Mouse (Mus musculus): Measurements from ENCODE around the gene Olfml2a.

The Olfml2a gene

GRCm38 (mm10) chr2:38931851-38932667 lies at the start of gene Olfml2a:
Olfml2a (plus strand) TSS chr2:38931978.
- DNase-seq (ENCODE audit: extremely low read depth, low read depth) = peak; percentile 57

- DNase-seq (ENCODE audit: extremely low read depth, low read depth) = peak; percentile 22
Observed at GRCm38 (mm10) chr2:38902866-38903265, 28.9 kb upstream of the Olfml2a start.

DNA sequence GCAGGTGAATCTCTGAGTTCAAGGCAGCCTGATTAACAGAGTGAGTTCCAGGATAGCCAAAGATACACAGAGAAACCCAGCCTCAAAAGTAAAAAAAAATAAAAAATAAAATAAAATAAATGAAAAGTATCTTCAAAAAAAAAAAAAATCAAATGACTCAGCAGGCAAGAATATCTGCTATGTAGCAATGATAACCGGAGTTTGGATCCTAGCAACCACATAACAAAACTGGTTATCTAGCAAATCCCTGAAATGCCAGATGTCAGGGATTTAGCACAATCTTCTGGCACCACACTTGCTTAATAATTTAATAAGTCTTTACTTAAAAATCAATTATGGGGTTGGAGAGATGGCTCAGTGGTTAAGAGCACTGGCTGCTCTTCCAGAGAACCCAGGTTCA lies 27.5 kb upstream of the Olfml2a start:
- DNase-seq (ENCODE audit: extremely low read depth, low read depth) = no peak

GRCm38 (mm10) chr2:38906097-38906496 lies 25.7 kb upstream of the Olfml2a start:
- no peak for DNase-seq (ENCODE audit: extremely low read depth, low read depth)

DNA sequence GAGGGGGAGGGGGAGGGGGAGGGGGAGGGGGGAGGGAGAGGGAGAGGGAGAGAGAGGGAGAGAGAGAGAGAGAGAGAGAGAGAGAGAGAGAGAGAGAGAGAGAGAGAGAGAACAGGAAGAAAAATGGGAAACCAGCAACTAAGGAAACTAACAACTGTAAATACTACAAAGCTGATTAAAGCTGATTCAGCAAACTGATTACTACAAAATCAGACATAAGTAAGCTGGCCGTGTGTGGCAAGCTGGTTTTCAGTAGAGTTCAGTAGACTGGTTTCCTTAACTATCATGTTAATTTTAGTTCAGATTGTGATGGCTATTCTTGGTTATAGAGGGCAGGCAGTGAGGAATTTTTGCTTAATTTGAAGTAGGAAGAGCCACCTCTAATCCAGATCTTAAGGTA lies 23.2 kb upstream of the Olfml2a start:
- no peak for DNase-seq (ENCODE audit: extremely low read depth, low read depth)

GRCm38 (mm10) chr2:38914517-38914916 lies 17.3 kb upstream of the Olfml2a start:
- no peak for DNase-seq (ENCODE audit: extremely low read depth, low read depth)

DNA sequence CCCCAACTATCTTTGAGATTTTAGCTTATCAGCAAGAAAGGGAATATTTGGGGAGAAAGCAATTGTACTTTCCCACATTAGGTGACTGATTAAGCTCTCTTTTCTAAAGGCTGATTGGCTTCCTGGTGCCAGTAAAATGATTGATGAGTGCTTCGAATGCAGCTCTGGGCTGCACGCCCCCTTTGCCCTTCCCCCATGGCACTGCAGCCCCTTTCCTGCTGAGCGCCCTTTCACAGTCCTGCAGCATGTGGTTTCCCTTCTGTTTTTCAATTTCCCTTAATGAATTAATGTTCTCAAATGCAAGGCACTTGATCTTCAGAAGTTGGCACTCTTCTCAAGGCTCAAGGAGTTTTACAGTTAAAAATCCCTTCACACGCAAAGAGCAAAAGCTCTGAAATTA lies 16.8 kb upstream of the Olfml2a start:
- no peak for DNase-seq (ENCODE audit: extremely low read depth, low read depth)

DNA sequence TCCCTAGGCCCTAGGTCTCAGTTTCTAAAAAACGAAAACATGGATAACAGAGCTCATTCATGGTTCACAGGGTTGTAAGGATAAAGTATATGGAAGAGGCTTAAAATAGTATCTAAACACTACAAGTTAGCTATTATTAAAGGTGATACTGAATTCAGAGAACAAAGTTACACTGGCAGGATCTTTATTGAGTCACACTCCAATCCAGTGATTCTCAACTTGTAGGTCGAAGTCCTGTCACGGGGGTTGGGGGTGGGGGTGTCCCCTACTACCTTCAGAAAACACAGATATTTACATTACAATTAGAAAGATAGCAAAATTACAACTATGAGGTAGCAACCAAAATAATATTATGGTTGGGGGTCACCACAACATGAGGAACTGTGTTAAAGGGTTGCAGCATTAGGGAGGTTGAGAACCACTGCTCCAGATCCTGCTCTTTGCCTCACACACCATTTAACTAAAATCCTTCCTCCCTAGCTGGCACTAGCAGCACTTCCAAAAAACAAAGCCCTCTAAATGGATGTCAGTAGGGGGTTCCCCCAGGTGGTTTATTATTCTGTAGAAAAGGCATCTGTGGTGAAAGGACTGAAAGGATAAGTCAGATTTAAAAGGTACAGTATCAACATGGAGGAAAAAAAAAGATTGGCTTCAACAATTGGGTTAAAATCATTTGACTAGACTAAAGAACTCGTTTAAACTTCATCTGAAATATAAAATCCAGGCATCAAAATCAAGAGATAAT lies 14.7 kb upstream of the Olfml2a start:
- DNase-seq (ENCODE audit: extremely low read depth, low read depth) = no peak

DNA sequence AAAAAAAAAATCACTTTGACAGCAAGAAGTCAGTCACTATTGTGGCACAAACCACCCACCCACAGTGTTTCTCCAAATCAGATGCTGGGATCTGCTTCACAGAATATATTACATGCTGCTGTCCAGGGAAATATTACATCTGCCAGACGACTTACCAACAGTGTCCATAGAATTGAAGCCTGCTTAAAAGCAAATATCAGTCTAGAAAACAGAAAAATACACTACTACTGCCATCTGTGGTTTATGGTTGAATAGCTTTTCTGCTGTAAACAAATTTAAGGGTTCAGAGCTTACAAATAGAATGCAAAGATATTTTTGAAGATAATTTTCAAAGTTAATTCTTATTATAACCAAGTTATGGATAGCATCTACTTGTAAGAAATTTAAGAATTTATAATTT lies 10.4 kb upstream of the Olfml2a start:
- DNase-seq (ENCODE audit: extremely low read depth, low read depth) = no peak

GRCm38 (mm10) chr2:38923471-38923870 lies 8.3 kb upstream of the Olfml2a start:
- DNase-seq (ENCODE audit: extremely low read depth, low read depth) = no peak

GRCm38 (mm10) chr2:38923911-38924310 lies 7.9 kb upstream of the Olfml2a start:
- no peak for DNase-seq (ENCODE audit: extremely low read depth, low read depth)

DNA sequence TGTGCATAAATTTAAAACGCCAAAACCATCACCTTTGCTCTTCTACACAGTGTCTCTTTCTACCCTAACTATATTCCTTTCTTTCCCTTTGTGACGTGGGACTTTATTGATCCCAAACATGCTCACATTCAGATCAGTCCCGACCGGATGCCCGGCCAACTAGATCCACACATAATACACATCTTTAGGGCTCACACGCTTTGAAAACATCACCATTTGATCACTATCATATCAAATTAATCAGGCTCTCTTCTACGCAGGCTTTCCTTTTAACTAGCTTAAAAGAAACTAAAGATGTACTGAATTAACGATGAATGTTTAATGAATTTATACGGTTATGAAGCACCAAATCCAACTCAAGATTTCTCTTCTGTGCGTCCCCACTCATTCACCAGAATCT lies 7.2 kb upstream of the Olfml2a start:
- no peak for DNase-seq (ENCODE audit: extremely low read depth, low read depth)

GRCm38 (mm10) chr2:38925171-38926080 lies 6.4 kb upstream of the Olfml2a start:
- DNase-seq (ENCODE audit: extremely low read depth, low read depth) = no peak

- peak; percentile 89 for DNase-seq (ENCODE audit: extremely low read depth, low read depth)
Observed at GRCm38 (mm10) chr2:38926145-38926891, 5.5 kb upstream of the Olfml2a start.

GRCm38 (mm10) chr2:38927115-38927979 lies 4.4 kb upstream of the Olfml2a start, which contains the start of gene Nr6a1:
Nr6a1 (minus strand) TSS chr2:38927688.
- peak; percentile 44 for DNase-seq (ENCODE audit: extremely low read depth, low read depth)

- no peak for DNase-seq (ENCODE audit: extremely low read depth, low read depth)
Observed at GRCm38 (mm10) chr2:38930269-38930668, 1.5 kb upstream of the Olfml2a start.

DNA sequence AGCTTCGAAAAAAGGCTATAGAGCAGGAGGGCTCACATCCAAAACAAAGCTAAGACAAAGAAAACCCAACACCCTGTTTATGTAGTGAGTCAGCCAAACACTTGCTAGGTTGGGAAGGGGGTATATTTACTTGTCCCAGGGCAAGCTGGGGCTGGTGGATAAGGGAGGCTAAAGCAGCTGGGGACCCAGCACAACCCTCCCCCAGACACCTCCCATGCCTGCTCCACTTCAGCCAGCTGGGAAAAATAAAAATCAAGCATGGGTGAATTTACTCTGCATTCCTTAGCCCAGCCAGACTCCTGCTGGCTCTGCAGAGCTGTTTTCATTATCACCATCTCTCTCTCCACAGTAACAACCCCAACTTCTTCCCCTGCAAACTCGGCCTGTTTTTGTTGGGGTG lies 2.2 kb downstream of the Olfml2a start:
- DNase-seq (ENCODE audit: extremely low read depth, low read depth) = no peak

GRCm38 (mm10) chr2:38934936-38935335 lies 3.2 kb downstream of the Olfml2a start:
- DNase-seq (ENCODE audit: extremely low read depth, low read depth) = no peak

GRCm38 (mm10) chr2:38936721-38937378 lies 5.1 kb downstream of the Olfml2a start:
- no peak for DNase-seq (ENCODE audit: extremely low read depth, low read depth)

Measured in MEL-GATA-1-ER (cell line).